In genomic region chr9:65255906-65256600, GRCm38 (mm10) we compare ENCODE assay signal across 27 mouse cellular contexts. TPM values are rescaled to one million over a fixed set of nuclear protein-coding genes. Genes with fewer than 3 reads are reported as not detected.
DNase-seq lines count a peak whose midpoint lies in the region; ATAC-seq and TF ChIP-seq lines count a peak whose summit lies in the region.
"Had no signal": no experiment of that assay in that cellular context is flagged by ENCODE, and none has a peak within 500 bp of the region (broad histone marks: within the 10 kb centered on the region; RNA-seq: fewer than 3 reads in every experiment).

No protein-coding gene starts in this region.

- peak; percentile 15; the same call in 1 of the 2 replicates for ATAC-seq in heart, embryonic 12.5 days (ENCODE audit: insufficient number of reproducible peaks, low FRiP score)
- ATAC-seq in stomach, embryonic 16.5 days (ENCODE audit: insufficient read depth, low FRiP score), result peak; percentile 29; the same call in 1 of the 2 replicates
- no peak for ATAC-seq in stomach, postnatal 0 days (ENCODE audit: low FRiP score, low TSS enrichment)
- ATAC-seq: activated CD4-positive, CD25-positive, alpha-beta regulatory T cell, adult 4 months; forebrain, embryonic 14.5 days; hindbrain, postnatal 0 days; intestine, embryonic 16.5 days; liver, embryonic 12.5 days; Patski had no signal

- TF ChIP-seq CTCF in stomach, postnatal 0 days (IDR thresholded peaks at IDR 0.05; ENCODE audit: low read depth), result no peak

- no peak overlapping the region for H3K4me2 ChIP-seq in heart, embryonic 12.5 days
- no peak overlapping the region for H3K4me2 ChIP-seq in stomach, embryonic 16.5 days (ENCODE audit: low read depth, low read length)
- H3K4me2 ChIP-seq in stomach, postnatal 0 days (replicated peaks; ENCODE audit: low read depth), result no peak overlapping the region
- H3K4me2 ChIP-seq: embryonic facial prominence, embryonic 13.5 days; heart, embryonic 13.5 days; liver, embryonic 12.5 days had no signal

- DNase-seq in adrenal gland, postnatal 14 days, result peak; percentile 49
- DNase-seq in adrenal gland, postnatal 25 days, result no peak
- DNase-seq in heart, postnatal 25 days (ENCODE audit: low spot score), result no peak
- DNase-seq in stomach, postnatal 0 days (ENCODE audit: low spot score), result no peak
- no peak for DNase-seq in thymus, postnatal 14 days
- DNase-seq: adrenal gland, adult 8-10 months; cerebellum, adult 2 months; cerebellum, postnatal 25 days; kidney, adult 9 months; kidney, postnatal 14 days; lung, adult 18-20 months; lung, postnatal 10 days; thymus, postnatal 36 days had no signal

- no peaks in the 10 kb centered on the region for H3K4me1 ChIP-seq in heart, embryonic 12.5 days (replicated peaks)
- no peaks in the 10 kb centered on the region for H3K4me1 ChIP-seq in stomach, embryonic 16.5 days (ENCODE audit: control insufficient read depth, insufficient read depth, low read length)
- no peaks in the 10 kb centered on the region for H3K4me1 ChIP-seq in stomach, postnatal 0 days (replicated peaks; ENCODE audit: control insufficient read depth, insufficient read depth)
- H3K4me1 ChIP-seq: heart, embryonic 13.5 days; liver, embryonic 12.5 days had no signal

- H3K9ac ChIP-seq in heart, embryonic 12.5 days, result no peak overlapping the region
- H3K9ac ChIP-seq in stomach, embryonic 16.5 days (ENCODE audit: low read length), result no peak overlapping the region
- H3K9ac ChIP-seq in stomach, postnatal 0 days (ENCODE audit: low read length), result no peak overlapping the region
- H3K9ac ChIP-seq: embryonic facial prominence, embryonic 13.5 days; heart, embryonic 13.5 days; liver, embryonic 12.5 days had no signal

- no peak for TF ChIP-seq EP300 in stomach, postnatal 0 days (optimal IDR thresholded peaks at IDR 0.05)

- H3K9me3 ChIP-seq in heart, embryonic 12.5 days (replicated peaks), result no peaks in the 10 kb centered on the region
- no peaks in the 10 kb centered on the region for H3K9me3 ChIP-seq in stomach, embryonic 16.5 days (replicated peaks; ENCODE audit: control insufficient read depth, low read length)
- H3K9me3 ChIP-seq in stomach, postnatal 0 days (ENCODE audit: control insufficient read depth, low read length), result no peaks in the 10 kb centered on the region
- H3K9me3 ChIP-seq: embryonic facial prominence, embryonic 13.5 days; G1E; heart, embryonic 13.5 days; hindbrain, embryonic 10.5 days; liver, embryonic 12.5 days; midbrain, embryonic 10.5 days had no signal

- H3K27ac ChIP-seq in heart, embryonic 12.5 days (ENCODE audit: poor library complexity, severe bottlenecking), result no peak overlapping the region
- no peak overlapping the region for H3K27ac ChIP-seq in stomach, embryonic 16.5 days (ENCODE audit: low read length)
- no peak overlapping the region for H3K27ac ChIP-seq in stomach, postnatal 0 days (replicated peaks)
- H3K27ac ChIP-seq: embryonic facial prominence, embryonic 13.5 days; heart, embryonic 13.5 days; hindbrain, embryonic 10.5 days; hindbrain, postnatal 0 days; liver, embryonic 12.5 days; midbrain, embryonic 10.5 days had no signal

- WGBS in heart, embryonic 12.5 days, result 72% methylated on average over 11 of the region's 11 CpGs
- WGBS in stomach, embryonic 16.5 days, result 77% methylated on average over 11 of the region's 11 CpGs
- WGBS in stomach, postnatal 0 days, result 79% methylated on average over 11 of the region's 11 CpGs

- intact Hi-C loops in heart, postnatal 25 days (cut with DNase I), result no loop called here

- H3K36me3 ChIP-seq in heart, embryonic 12.5 days, result no peaks in the 10 kb centered on the region
- no peaks in the 10 kb centered on the region for H3K36me3 ChIP-seq in stomach, embryonic 16.5 days (ENCODE audit: control insufficient read depth, insufficient read depth, low read length)
- no peaks in the 10 kb centered on the region for H3K36me3 ChIP-seq in stomach, postnatal 0 days (ENCODE audit: control insufficient read depth, insufficient read depth, low read length)
- H3K36me3 ChIP-seq: embryonic facial prominence, embryonic 13.5 days; G1E; heart, embryonic 13.5 days; hindbrain, embryonic 10.5 days; liver, embryonic 12.5 days; midbrain, embryonic 10.5 days had no signal

- H3K4me3 ChIP-seq in heart, embryonic 12.5 days, result no peak overlapping the region
- H3K4me3 ChIP-seq in stomach, embryonic 16.5 days (replicated peaks; ENCODE audit: low read length), result no peak overlapping the region
- no peak overlapping the region for H3K4me3 ChIP-seq in stomach, postnatal 0 days (ENCODE audit: low read depth, low read length)
- H3K4me3 ChIP-seq: embryonic facial prominence, embryonic 13.5 days; heart, embryonic 13.5 days; hindbrain, embryonic 10.5 days; liver, embryonic 12.5 days; midbrain, embryonic 10.5 days had no signal

- H3K27me3 ChIP-seq in heart, embryonic 12.5 days (replicated peaks), result no peaks in the 10 kb centered on the region
- H3K27me3 ChIP-seq in stomach, embryonic 16.5 days (ENCODE audit: control insufficient read depth, insufficient read depth, low read length), result no peaks in the 10 kb centered on the region
- no peaks in the 10 kb centered on the region for H3K27me3 ChIP-seq in stomach, postnatal 0 days (ENCODE audit: control insufficient read depth, insufficient read depth, low read length)
- H3K27me3 ChIP-seq: embryonic facial prominence, embryonic 13.5 days; heart, embryonic 13.5 days; liver, embryonic 12.5 days; Patski had no signal

RNA-seq across cellular contexts. Expression of gene Cilp, which starts 8.9 kb away (rescaled TPM):
- total RNA-seq in adrenal gland, postnatal 14 days (2021), result 5.1 and 5.6 TPM in 2 replicates
- total RNA-seq in adrenal gland, postnatal 25 days (2021), result 4.0 and 4.3 TPM in 2 replicates
- 0.17 TPM in 1 of 2 replicates, not detected in the other for polyA plus RNA-seq in heart, embryonic 12.5 days (2016; fragmentation: Nextera tagmentation; extraction: Ambion mirVana)
- 1 to 10 TPM; 4.8 to 6.6 TPM for total RNA-seq in heart, postnatal 25 days (2021)
- 0.81 and 0.90 TPM in 2 replicates for polyA plus RNA-seq in stomach, embryonic 16.5 days (2015; fragmentation: Nextera tagmentation; extraction: Ambion mirVana)
- 0.61 and 0.79 TPM in 2 replicates for polyA plus RNA-seq in stomach, postnatal 0 days (2015; fragmentation: Nextera tagmentation; extraction: Ambion mirVana)
- total RNA-seq: layer of hippocampus, adult 18-20 months had no signal
- polyA plus RNA-seq: activated CD4-positive, CD25-positive, alpha-beta regulatory T cell, adult 4 months; G1E; heart, embryonic 13.5 days; Patski had no signal

RNA-seq across cellular contexts. Expression of gene Clpx, which starts 38.0 kb away (rescaled TPM):
- 132 and 152 TPM in 2 replicates for total RNA-seq in adrenal gland, postnatal 14 days (2021)
- total RNA-seq in adrenal gland, postnatal 25 days (2021), result 57.3 and 57.5 TPM in 2 replicates
- polyA plus RNA-seq in heart, embryonic 12.5 days (2016; fragmentation: Nextera tagmentation; extraction: Ambion mirVana), result 44.6 and 45.2 TPM in 2 replicates
- 100 to 1,000 TPM; 101 to 106 TPM for total RNA-seq in heart, postnatal 25 days (2021)
- polyA plus RNA-seq in stomach, embryonic 16.5 days (2015; fragmentation: Nextera tagmentation; extraction: Ambion mirVana), result 53.9 and 54.8 TPM in 2 replicates
- polyA plus RNA-seq in stomach, postnatal 0 days (2015; fragmentation: Nextera tagmentation; extraction: Ambion mirVana), result 47.9 and 49.7 TPM in 2 replicates
